Mouse (Mus musculus) midbrain, embryonic 16.5 days (tissue): ENCODE results near the gene Pdzd3. TPM values are rescaled to one million over a fixed set of nuclear protein-coding genes. Genes with fewer than 3 reads are reported as not detected.

Source experiments
- ATAC-seq: fragments of 200-750 bp; cut with Nextera tagmentation; 2 replicates; pipeline ENCODE4 v1.8.0; 2017; ENCODE audit warnings: moderate TSS enrichment
- H3K27ac ChIP-seq: fragments of 300-500 bp; sonication (generic); 2 replicates; pipeline ENCODE4 v1.5.1; 2014; ENCODE audit warnings: mild to moderate bottlenecking, low read length, mixed read lengths
- H3K27me3 ChIP-seq: fragments of 300-500 bp; sonication (generic); 2 replicates; pipeline ENCODE4 v1.6.1; 2014; ENCODE audit warnings: low read depth, low read length, mixed read lengths; ENCODE audit not compliant: control insufficient read depth, insufficient read depth
- H3K36me3 ChIP-seq: fragments of 300-500 bp; sonication (generic); 2 replicates; pipeline ENCODE4 v1.6.1; 2014; ENCODE audit warnings: mild to moderate bottlenecking, low read length, moderate library complexity, mixed read lengths; ENCODE audit not compliant: control insufficient read depth, insufficient read depth
- H3K4me1 ChIP-seq: fragments of 300-500 bp; sonication (generic); 2 replicates; pipeline ENCODE4 v1.6.1; 2014; ENCODE audit warnings: mild to moderate bottlenecking, low read length, mixed read lengths; ENCODE audit not compliant: control insufficient read depth, insufficient read depth
- H3K4me2 ChIP-seq: fragments of 300-500 bp; sonication (generic); 2 replicates; pipeline ENCODE4 v1.6.1; 2014; ENCODE audit warnings: mild to moderate bottlenecking, low read length, mixed read lengths
- H3K4me3 ChIP-seq: fragments of 300-500 bp; sonication (generic); 2 replicates; pipeline ENCODE4 v1.5.1; 2014; ENCODE audit warnings: low read depth, mild to moderate bottlenecking, low read length, moderate library complexity, mixed read lengths
- H3K9ac ChIP-seq: fragments of 300-500 bp; sonication (generic); 2 replicates; pipeline ENCODE4 v1.6.1; 2014; ENCODE audit warnings: low read depth, low read length, mixed read lengths
- H3K9me3 ChIP-seq: fragments of 300-500 bp; sonication (generic); replicated peaks from 2 replicates; pipeline ENCODE4 v1.6.1; 2014; ENCODE audit warnings: mild to moderate bottlenecking, low read length, mixed read lengths; ENCODE audit not compliant: control insufficient read depth, poor library complexity, severe bottlenecking
- WGBS: fragments of 180-500 bp; shearing (Covaris S2); extraction: QIAGEN DNeasy Blood & Tissue Kit; methylation state at CpG from one replicate; pipeline ENCODE4 v1.1.7; 2014; 5-methylcytosine and 5-hydroxymethylcytosine counted together
- polyA plus RNA-seq: library from polyadenylated mRNA; unstranded; fragments of >200 nt; fragmentation: Nextera tagmentation; extraction: Ambion mirVana; gene quantifications from 2 replicates; pipeline ENCODE4 v1.2.1, GENCODE M21; 2015

The Pdzd3 gene
- polyA plus RNA-seq, 1 experiment from 2014 or later: 0.72 TPM

DNA sequence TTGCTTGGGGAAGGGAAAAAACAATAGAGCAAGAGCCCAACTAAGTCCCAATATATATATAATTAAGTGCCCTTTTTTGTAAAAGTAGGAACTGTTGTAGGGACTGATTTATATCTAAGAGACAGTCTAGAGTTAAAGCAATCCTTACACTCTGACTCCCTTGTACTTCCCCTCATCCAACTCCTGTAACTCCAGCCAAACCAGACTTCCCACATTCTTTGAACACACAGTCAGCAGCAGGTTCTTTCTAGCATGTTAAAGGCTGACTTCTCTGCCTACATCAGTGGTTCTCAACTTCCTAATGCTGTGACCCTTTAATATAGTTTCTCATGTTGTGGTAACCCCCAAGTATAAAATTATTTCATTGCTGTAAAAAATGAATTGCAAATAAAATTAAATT, 51.7 kb downstream of the Pdzd3 start:
- Histone ChIP-seq H3K4me1 (no peaks in the 10 kb centered on the region), H3K36me3 (peaks cover 10% of the 10 kb centered on the region), H3K9me3 (no peaks in the 10 kb centered on the region), H3K9ac (no peak overlapping the region), H3K27me3 (no peaks in the 10 kb centered on the region), H3K4me2 (no peak overlapping the region), H3K27ac (no peak overlapping the region), H3K4me3 (no peak overlapping the region)
- ATAC-seq: no peak

DNA sequence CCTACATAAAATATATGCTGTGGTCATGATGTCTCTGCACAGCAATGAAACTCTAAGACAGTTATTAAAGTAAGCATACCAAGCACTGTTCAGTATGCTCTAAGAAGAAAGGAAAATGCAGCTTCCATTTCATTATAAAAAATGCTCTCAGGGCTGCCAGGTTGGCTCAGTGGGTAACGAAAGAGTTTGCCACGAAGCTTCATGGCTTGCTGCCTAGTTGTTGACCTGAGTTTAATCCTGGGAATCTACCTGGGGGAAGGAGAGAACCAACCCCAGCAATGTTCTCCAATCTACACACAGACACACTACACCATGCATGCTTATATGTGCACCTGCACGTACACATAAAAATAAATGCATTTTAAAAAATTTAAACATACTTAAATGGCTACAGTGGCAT, 52.1 kb downstream of the Pdzd3 start:
- Histone ChIP-seq H3K4me2 (no peak overlapping the region), H3K36me3 (peaks cover 10% of the 10 kb centered on the region), H3K9ac (no peak overlapping the region), H3K27me3 (no peaks in the 10 kb centered on the region), H3K9me3 (no peaks in the 10 kb centered on the region), H3K4me3 (no peak overlapping the region), H3K4me1 (no peaks in the 10 kb centered on the region), H3K27ac (no peak overlapping the region)
- no peak for ATAC-seq
- WGBS: 86% methylated on average over 3 of the region's 3 CpGs

Other genes with a start within 250 kb of the Pdzd3 start
- gene Thy1, start 208.1 kb downstream of the Pdzd3 start, polyA plus RNA-seq: 2.9 and 6.4 TPM in 2 replicates
- gene Usp2, start 184.4 kb downstream of the Pdzd3 start, polyA plus RNA-seq: 6.7 and 9.7 TPM in 2 replicates
- 0.15 and 0.16 TPM in 2 replicates for gene Mfrp, start 149.7 kb downstream of the Pdzd3 start, polyA plus RNA-seq
- gene C1qtnf5, start 144.2 kb downstream of the Pdzd3 start, polyA plus RNA-seq: 4.6 and 5.5 TPM in 2 replicates
- gene Gm49380, start 138.0 kb downstream of the Pdzd3 start, polyA plus RNA-seq: 0.10 and 0.15 TPM in 2 replicates
- gene Rnf26, start 138.0 kb downstream of the Pdzd3 start, polyA plus RNA-seq: 25.6 and 26.0 TPM in 2 replicates
- 9.6 and 10.5 TPM in 2 replicates for gene Mcam, start 117.0 kb downstream of the Pdzd3 start, polyA plus RNA-seq
- gene Cbl, start 17.4 kb downstream of the Pdzd3 start, polyA plus RNA-seq: 21.7 and 26.5 TPM in 2 replicates
- 1.5 TPM in 1 of 2 replicates, not detected in the other for gene Ccdc153, start 10.8 kb downstream of the Pdzd3 start, polyA plus RNA-seq
- 5.1 and 6.1 TPM in 2 replicates for gene Nlrx1, start 17.1 kb upstream of the Pdzd3 start, polyA plus RNA-seq
- 29.7 and 33.9 TPM in 2 replicates for gene Abcg4, start 37.1 kb upstream of the Pdzd3 start, polyA plus RNA-seq
- 28.7 and 30.0 TPM in 2 replicates for gene Hinfp, start 54.2 kb upstream of the Pdzd3 start, polyA plus RNA-seq
- 22.3 and 24.8 TPM in 2 replicates for gene C2cd2l, start 68.8 kb upstream of the Pdzd3 start, polyA plus RNA-seq
- gene Dpagt1, start 74.5 kb upstream of the Pdzd3 start, polyA plus RNA-seq: 36.1 and 39.6 TPM in 2 replicates
- 112 and 124 TPM in 2 replicates for gene H2afx, start 83.2 kb upstream of the Pdzd3 start, polyA plus RNA-seq
- gene Hmbs, start 92.8 kb upstream of the Pdzd3 start, polyA plus RNA-seq: 54.7 and 56.2 TPM in 2 replicates
- 40.6 and 45.6 TPM in 2 replicates for gene Vps11, start 110.2 kb upstream of the Pdzd3 start, polyA plus RNA-seq
- 26.8 and 28.2 TPM in 2 replicates for gene Hyou1, start 128.0 kb upstream of the Pdzd3 start, polyA plus RNA-seq
- gene Slc37a4, start 145.4 kb upstream of the Pdzd3 start, polyA plus RNA-seq: 43.1 and 46.6 TPM in 2 replicates
- gene Rps25, start 155.7 kb upstream of the Pdzd3 start, polyA plus RNA-seq: 826 and 926 TPM in 2 replicates
- 330 and 343 TPM in 2 replicates for gene Trappc4, start 156.1 kb upstream of the Pdzd3 start, polyA plus RNA-seq
- 35.7 and 39.2 TPM in 2 replicates for gene Ccdc84, start 167.1 kb upstream of the Pdzd3 start, polyA plus RNA-seq
- gene Foxr1, start 189.7 kb upstream of the Pdzd3 start, polyA plus RNA-seq: not detected in 2 replicates
- gene Upk2, start 203.5 kb upstream of the Pdzd3 start, polyA plus RNA-seq: not detected in 2 replicates
- gene Bcl9l, start 231.4 kb upstream of the Pdzd3 start, polyA plus RNA-seq: 10.7 and 10.8 TPM in 2 replicates